Mouse (Mus musculus) liver, embryonic 13.5 days (tissue): ENCODE data around the gene Sorcs3. TPM values are rescaled to one million over a fixed set of nuclear protein-coding genes. Genes with fewer than 3 reads are reported as not detected.

Experiments used
- ATAC-seq: fragments of 200-750 bp; cut with Nextera tagmentation; 2 replicates; pipeline ENCODE4 v1.8.0; 2017; ENCODE audit warnings: low read depth, mild to moderate bottlenecking, moderate number of reproducible peaks, moderate library complexity
- DNase-seq: peaks from one replicate; pipeline ENCODE4 v3.0.0; 2022
- H3K27ac ChIP-seq: fragments of 300-500 bp; sonication (generic); 2 replicates; pipeline ENCODE4 v1.5.1; 2015; ENCODE audit warnings: moderate library complexity, mild to moderate bottlenecking, inconsistent platforms
- H3K27me3 ChIP-seq: fragments of 300-500 bp; sonication (generic); 2 replicates; pipeline ENCODE4 v1.6.1; 2015; ENCODE audit warnings: mild to moderate bottlenecking, inconsistent platforms
- H3K36me3 ChIP-seq: fragments of 300-500 bp; sonication (generic); 2 replicates; pipeline ENCODE4 v1.6.1; 2015; ENCODE audit warnings: mild to moderate bottlenecking, inconsistent platforms
- H3K4me1 ChIP-seq: fragments of 300-500 bp; sonication (generic); replicated peaks from 2 replicates; pipeline ENCODE4 v1.6.1; 2015; ENCODE audit warnings: inconsistent platforms
- H3K4me2 ChIP-seq: fragments of 300-500 bp; sonication (generic); 2 replicates; pipeline ENCODE4 v1.6.1; 2015; ENCODE audit warnings: inconsistent platforms, mild to moderate bottlenecking, moderate library complexity
- H3K4me3 ChIP-seq: fragments of 300-500 bp; sonication (generic); replicated peaks from 2 replicates; pipeline ENCODE4 v1.5.1; 2015; ENCODE audit warnings: mild to moderate bottlenecking, inconsistent platforms
- H3K9ac ChIP-seq: fragments of 300-500 bp; sonication (generic); 2 replicates; pipeline ENCODE4 v1.6.1; 2015; ENCODE audit warnings: mild to moderate bottlenecking, inconsistent platforms
- H3K9me3 ChIP-seq: fragments of 300-500 bp; sonication (generic); replicated peaks from 2 replicates; pipeline ENCODE4 v1.6.1; 2016; ENCODE audit warnings: inconsistent platforms
- WGBS: fragments of 180-500 bp; shearing (Covaris S2); methylation state at CpG from one replicate; pipeline ENCODE4 v1.1.7; 2015; ENCODE audit not compliant: insufficient replicate concordance; 5-methylcytosine and 5-hydroxymethylcytosine counted together
- polyA plus RNA-seq: library from polyadenylated mRNA; unstranded; fragments of >200 nt; fragmentation: Nextera tagmentation; extraction: Ambion mirVana; gene quantifications from 2 replicates; pipeline ENCODE4 v1.2.1, GENCODE M21; 2015

Sorcs3 gene
- polyA plus RNA-seq, 1 experiment from 2014 or later, result 0.13 TPM

GRCm38 (mm10) chr19:48215379-48215778, 9.6 kb downstream of the Sorcs3 start:
- Histone ChIP-seq H3K27me3 (no peaks in the 10 kb centered on the region), H3K9ac (no peak overlapping the region), H3K36me3 (no peaks in the 10 kb centered on the region), H3K4me2 (no peak overlapping the region), H3K27ac (no peak overlapping the region), H3K9me3 (no peaks in the 10 kb centered on the region; the same call in 1 of the 2 replicates), H3K4me3 (no peak overlapping the region), H3K4me1 (no peaks in the 10 kb centered on the region)
- no peak for DNase-seq
- ATAC-seq, result no peak

- DNase-seq, result no peak
- no peak overlapping the region for H3K4me3 ChIP-seq
- H3K4me2 ChIP-seq, result no peak overlapping the region
- no peaks in the 10 kb centered on the region for H3K36me3 ChIP-seq
- H3K27ac ChIP-seq, result no peak overlapping the region
- no peak for ATAC-seq
- peaks cover 9% of the 10 kb centered on the region; the same call in 1 of the 2 replicates for H3K9me3 ChIP-seq
- H3K9ac ChIP-seq, result no peak overlapping the region
- H3K27me3 ChIP-seq, result no peaks in the 10 kb centered on the region
- no peaks in the 10 kb centered on the region for H3K4me1 ChIP-seq
- 50% methylated on average over 13 of the region's 13 CpGs for WGBS
Observed at GRCm38 (mm10) chr19:48237786-48238372, 32.1 kb downstream of the Sorcs3 start.

GRCm38 (mm10) chr19:48238391-48238790, 32.6 kb downstream of the Sorcs3 start:
- Histone ChIP-seq H3K27ac (no peak overlapping the region), H3K36me3 (no peaks in the 10 kb centered on the region), H3K9ac (no peak overlapping the region), H3K27me3 (no peaks in the 10 kb centered on the region), H3K4me1 (no peaks in the 10 kb centered on the region), H3K4me3 (no peak overlapping the region), H3K4me2 (no peak overlapping the region), H3K9me3 (peaks cover 9% of the 10 kb centered on the region; the same call in 1 of the 2 replicates)
- DNase-seq, result no peak
- 75% methylated on average over 9 of the region's 9 CpGs for WGBS
- ATAC-seq, result no peak

GRCm38 (mm10) chr19:48240960-48241359, 35.1 kb downstream of the Sorcs3 start:
- DNase-seq, result no peak
- Histone ChIP-seq H3K36me3 (no peaks in the 10 kb centered on the region), H3K27me3 (no peaks in the 10 kb centered on the region), H3K9ac (no peak overlapping the region), H3K4me1 (no peaks in the 10 kb centered on the region), H3K4me3 (no peak overlapping the region), H3K9me3 (peaks cover 5% of the 10 kb centered on the region; the same call in 1 of the 2 replicates), H3K4me2 (no peak overlapping the region), H3K27ac (no peak overlapping the region)
- no peak for ATAC-seq
- 47% methylated on average over 2 of the region's 2 CpGs for WGBS

GRCm38 (mm10) chr19:48244036-48244435, 38.2 kb downstream of the Sorcs3 start:
- DNase-seq, result no peak
- H3K4me2 ChIP-seq, result no peak overlapping the region
- H3K27me3 ChIP-seq, result no peaks in the 10 kb centered on the region
- no peak overlapping the region for H3K27ac ChIP-seq
- no peaks in the 10 kb centered on the region for H3K4me1 ChIP-seq
- no peaks in the 10 kb centered on the region for H3K36me3 ChIP-seq
- no peak overlapping the region for H3K9ac ChIP-seq
- no peak overlapping the region for H3K4me3 ChIP-seq
- no peaks in the 10 kb centered on the region for H3K9me3 ChIP-seq
- 64% methylated on average over 3 of the region's 3 CpGs for WGBS
- ATAC-seq, result no peak

GRCm38 (mm10) chr19:48259223-48259622, 53.4 kb downstream of the Sorcs3 start:
- Histone ChIP-seq H3K9me3 (0 out of 2 replicates have a peak, but pooled peaks cover 7% of the 10 kb centered on the region), H3K9ac (no peak overlapping the region), H3K4me2 (no peak overlapping the region), H3K4me3 (no peak overlapping the region), H3K36me3 (no peaks in the 10 kb centered on the region), H3K27me3 (no peaks in the 10 kb centered on the region), H3K4me1 (no peaks in the 10 kb centered on the region), H3K27ac (no peak overlapping the region)
- ATAC-seq, result no peak
- WGBS, result 53% methylated on average over 7 of the region's 7 CpGs
- DNase-seq, result no peak

- no peak overlapping the region for H3K9ac ChIP-seq
- DNase-seq (no peak), ATAC-seq (no peak)
- H3K4me3 ChIP-seq, result no peak overlapping the region
- H3K36me3 ChIP-seq, result no peaks in the 10 kb centered on the region
- no peak overlapping the region for H3K27ac ChIP-seq
- no peaks in the 10 kb centered on the region for H3K4me1 ChIP-seq
- 70% methylated on average over 8 of the region's 8 CpGs for WGBS
- H3K4me2 ChIP-seq, result no peak overlapping the region
- H3K9me3 ChIP-seq, result 0 out of 2 replicates have a peak, but pooled peaks cover 7% of the 10 kb centered on the region
- no peaks in the 10 kb centered on the region for H3K27me3 ChIP-seq
Observed at GRCm38 (mm10) chr19:48260671-48261070, 54.8 kb downstream of the Sorcs3 start.

GRCm38 (mm10) chr19:48263750-48264149, 57.9 kb downstream of the Sorcs3 start:
- H3K4me2 ChIP-seq, result no peak overlapping the region
- no peak overlapping the region for H3K9ac ChIP-seq
- no peaks in the 10 kb centered on the region for H3K4me1 ChIP-seq
- H3K36me3 ChIP-seq, result no peaks in the 10 kb centered on the region
- 58% methylated on average over 5 of the region's 5 CpGs for WGBS
- H3K9me3 ChIP-seq, result no peaks in the 10 kb centered on the region
- DNase-seq (no peak), ATAC-seq (no peak)
- H3K27ac ChIP-seq, result no peak overlapping the region
- no peaks in the 10 kb centered on the region for H3K27me3 ChIP-seq
- no peak overlapping the region for H3K4me3 ChIP-seq

GRCm38 (mm10) chr19:48280273-48280672, 74.4 kb downstream of the Sorcs3 start:
- no peak overlapping the region for H3K4me3 ChIP-seq
- no peaks in the 10 kb centered on the region for H3K36me3 ChIP-seq
- ATAC-seq (no peak), DNase-seq (no peak)
- no peaks in the 10 kb centered on the region for H3K27me3 ChIP-seq
- H3K4me1 ChIP-seq, result no peaks in the 10 kb centered on the region
- peaks cover 6% of the 10 kb centered on the region; the same call in 1 of the 2 replicates for H3K9me3 ChIP-seq
- no peak overlapping the region for H3K9ac ChIP-seq
- 66% methylated on average over 8 of the region's 8 CpGs for WGBS
- H3K4me2 ChIP-seq, result no peak overlapping the region
- no peak overlapping the region for H3K27ac ChIP-seq

GRCm38 (mm10) chr19:48282250-48282649, 76.4 kb downstream of the Sorcs3 start:
- peaks cover 6% of the 10 kb centered on the region; the same call in 1 of the 2 replicates for H3K9me3 ChIP-seq
- no peak overlapping the region for H3K27ac ChIP-seq
- no peaks in the 10 kb centered on the region for H3K36me3 ChIP-seq
- DNase-seq, result no peak
- WGBS, result 78% methylated on average over 6 of the region's 6 CpGs
- ATAC-seq, result no peak
- H3K4me3 ChIP-seq, result no peak overlapping the region
- H3K27me3 ChIP-seq, result no peaks in the 10 kb centered on the region
- H3K4me2 ChIP-seq, result no peak overlapping the region
- H3K4me1 ChIP-seq, result no peaks in the 10 kb centered on the region
- H3K9ac ChIP-seq, result no peak overlapping the region

- Histone ChIP-seq H3K9ac (no peak overlapping the region), H3K36me3 (no peaks in the 10 kb centered on the region), H3K4me3 (no peak overlapping the region), H3K4me1 (no peaks in the 10 kb centered on the region), H3K9me3 (peaks cover 6% of the 10 kb centered on the region; the same call in 1 of the 2 replicates), H3K4me2 (no peak overlapping the region), H3K27me3 (no peaks in the 10 kb centered on the region), H3K27ac (no peak overlapping the region)
- ATAC-seq (no peak), DNase-seq (no peak)
- WGBS, result 36% methylated on average over 4 of the region's 4 CpGs
Observed at GRCm38 (mm10) chr19:48283217-48283616, 77.4 kb downstream of the Sorcs3 start.

- H3K4me3 ChIP-seq, result no peak overlapping the region
- 56% methylated on average over 10 of the region's 10 CpGs for WGBS
Observed at GRCm38 (mm10) chr19:48285602-48286225, 79.9 kb downstream of the Sorcs3 start.

More at GRCm38 (mm10) chr19:48285602-48286225, 79.9 kb downstream of the Sorcs3 start:
- no peaks in the 10 kb centered on the region for H3K4me1 ChIP-seq
- H3K36me3 ChIP-seq, result no peaks in the 10 kb centered on the region
- H3K9me3 ChIP-seq, result peaks cover 6% of the 10 kb centered on the region; the same call in 1 of the 2 replicates
- no peak overlapping the region for H3K27ac ChIP-seq
- ATAC-seq (no peak), DNase-seq (no peak)
- no peaks in the 10 kb centered on the region for H3K27me3 ChIP-seq
- H3K9ac ChIP-seq, result no peak overlapping the region
- H3K4me2 ChIP-seq, result no peak overlapping the region
